Mouse (Mus musculus) left cerebral cortex, postnatal 4 days (tissue): ENCODE results near the gene Mark3. TPM values are rescaled to one million over a fixed set of nuclear protein-coding genes. Genes with fewer than 3 reads are reported as not detected.

Experiments
- DNase-seq: peaks from one replicate; pipeline ENCODE4 v3.0.0-alpha.2; 2022
- intact Hi-C: fragments of 180-260 bp; cut with DNase I; formaldehyde crosslinking; loops from one replicate; pipeline ENCODE4 v1.15.1; 2025
- total RNA-seq, 2 experiments: library from RNA; stranded (reverse); gene quantifications; 2 replicates each; pipeline ENCODE4 v1.2.3; 2021

The Mark3 gene
- total RNA-seq, 2 experiments from 2014 or later = 139 to 141 TPM

- intact Hi-C loops = no loop called here
- no peak for DNase-seq
Observed at GRCm38 (mm10) chr12:111694271-111694781, 120.0 kb downstream of the Mark3 start.

- peak; percentile 72 for DNase-seq
- intact Hi-C loops = no loop called here
Observed at GRCm38 (mm10) chr12:111694880-111695804, 120.8 kb downstream of the Mark3 start.

- peak; percentile 85 for DNase-seq
- intact Hi-C loops = no loop called here
Observed at GRCm38 (mm10) chr12:111696239-111696638, 121.9 kb downstream of the Mark3 start.

GRCm38 (mm10) chr12:111697708-111698107 is 123.4 kb downstream of the Mark3 start:
- DNase-seq = no peak
- intact Hi-C loops = no loop called here

GRCm38 (mm10) chr12:111698346-111698913 is 124.1 kb downstream of the Mark3 start:
- DNase-seq = peak; percentile 84
- intact Hi-C loops = no loop called here

GRCm38 (mm10) chr12:111699542-111699941 is 125.2 kb downstream of the Mark3 start:
- no peak for DNase-seq

GRCm38 (mm10) chr12:111700920-111701458 is 126.7 kb downstream of the Mark3 start:
- DNase-seq = no peak
- intact Hi-C loops = loop anchor here (5.0 kb wide), 1 partner anchor 34 kb away; no protein-coding TSS in a partner anchor

More at GRCm38 (mm10) chr12:111699542-111699941, 125.2 kb downstream of the Mark3 start:
- intact Hi-C loops = no loop called here

GRCm38 (mm10) chr12:111703301-111703700 is 129.0 kb downstream of the Mark3 start:
- intact Hi-C loops = loop anchor here (5.0 kb wide), 1 partner anchor 36 kb away; no protein-coding TSS in a partner anchor
- DNase-seq = no peak

- intact Hi-C loops = loop anchor here (5.0 kb wide), 2 partner anchors 37 to 47 kb away; no protein-coding TSS in a partner anchor
- DNase-seq = no peak
Observed at GRCm38 (mm10) chr12:111704609-111705008, 130.3 kb downstream of the Mark3 start.

GRCm38 (mm10) chr12:111705186-111705973 is 131.1 kb downstream of the Mark3 start:
- intact Hi-C loops = loop anchor here (5.0 kb wide), 1 partner anchor 48 kb away; no protein-coding TSS in a partner anchor
- no peak for DNase-seq

Other genes starting within 250 kb of the Mark3 start
- 100 to 1,000 TPM; 153 to 168 TPM for gene Cdc42bpb, start 196.8 kb upstream of the Mark3 start, total RNA-seq
- 1 to 10 TPM; 1.4 to 4.0 TPM for gene Lbhd2, start 167.7 kb upstream of the Mark3 start, total RNA-seq
- 1 to 10 TPM in 1 of 2 experiments, under 1 TPM in 1; 0.62 to 1.6 TPM for gene Exoc3l4, start 157.5 kb upstream of the Mark3 start, total RNA-seq
- gene Tnfaip2, start 132.1 kb upstream of the Mark3 start, total RNA-seq = under 1 TPM; 0.38 to 0.50 TPM
- gene Gm266, start 88.7 kb upstream of the Mark3 start, total RNA-seq = 1 to 10 TPM; 2.2 to 2.8 TPM
- 100 to 1,000 TPM; 270 to 278 TPM for gene Eif5, start 36.5 kb upstream of the Mark3 start, total RNA-seq
- gene Ckb, start 97.8 kb downstream of the Mark3 start, total RNA-seq = 100 to 1,000 TPM; 638 to 668 TPM
- 10 to 100 TPM; 21.3 to 22.0 TPM for gene Trmt61a, start 103.6 kb downstream of the Mark3 start, total RNA-seq
- gene Bag5, start 138.7 kb downstream of the Mark3 start, total RNA-seq = 10 to 100 TPM; 42.0 to 43.6 TPM
- gene Apopt1, start 138.7 kb downstream of the Mark3 start, total RNA-seq = 10 to 100 TPM; 27.0 to 33.0 TPM
- gene Klc1, start 184.3 kb downstream of the Mark3 start, total RNA-seq = 100 to 1,000 TPM; 716 to 729 TPM
- 1 to 10 TPM; 1.5 to 2.2 TPM for gene Xrcc3, start 239.3 kb downstream of the Mark3 start, total RNA-seq
- 10 to 100 TPM; 11.6 to 12.6 TPM for gene Zfyve21, start 239.6 kb downstream of the Mark3 start, total RNA-seq